ENCODE assay signal across 8 mouse cellular contexts in the genomic region with DNA sequence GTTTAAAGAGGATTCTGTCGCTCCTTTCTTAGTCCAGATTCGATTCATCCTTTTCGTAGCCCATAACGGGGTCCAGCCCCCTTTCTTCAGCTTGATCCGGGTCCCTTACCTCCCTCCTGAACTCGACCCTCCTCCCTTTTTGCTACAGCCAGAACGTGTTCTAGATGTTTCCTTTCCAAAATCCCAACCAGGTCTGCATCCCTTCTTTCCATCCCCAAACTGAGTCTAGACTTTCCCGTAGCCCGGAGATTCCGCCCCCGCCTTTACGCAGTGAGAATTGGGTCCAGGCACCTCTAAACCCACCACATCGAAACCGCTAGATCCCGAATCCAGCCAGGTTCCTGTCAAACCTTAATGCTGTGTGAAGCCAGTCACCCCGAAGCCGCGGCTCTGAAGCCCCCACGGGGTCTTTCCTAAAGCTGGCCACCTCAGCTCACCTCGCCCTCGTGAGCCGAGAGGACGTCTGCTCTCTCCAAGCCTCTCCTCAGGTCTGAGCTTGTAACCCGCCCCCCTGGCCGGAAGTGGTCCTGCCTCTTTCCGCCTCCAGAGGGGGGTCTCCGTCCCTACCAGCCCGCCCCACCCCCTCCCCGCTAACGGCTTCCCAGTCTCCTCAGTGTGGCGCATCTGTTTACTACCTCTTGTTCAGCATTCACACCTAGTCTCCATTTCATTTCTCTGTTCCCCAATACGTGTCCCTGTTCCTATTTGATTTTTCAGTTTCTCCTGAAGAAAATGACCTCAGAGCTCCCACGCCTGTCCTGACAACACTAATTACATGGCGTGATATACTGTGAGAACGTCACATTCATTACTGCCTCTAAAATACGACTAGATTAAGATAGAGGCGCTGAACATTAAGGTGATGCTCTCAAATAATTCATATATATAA. TPM values are rescaled to one million over a fixed set of nuclear protein-coding genes. Genes with fewer than 3 reads are reported as not detected.
DNase-seq lines count a peak whose midpoint lies in the region; ATAC-seq and TF ChIP-seq lines count a peak whose summit lies in the region.

A gene (minus strand): TSS at position 676 of the 889 bp plus-strand sequence.

- TF ChIP-seq EP300 in lung, postnatal 0 days (IDR thresholded peaks at IDR 0.05): no peak

- 15% methylated on average over 35 of the region's 37 CpGs for WGBS in lung, postnatal 0 days
- 21% methylated on average over 36 of the region's 37 CpGs for WGBS in heart, embryonic 16.5 days
- WGBS in midbrain, embryonic 16.5 days: 25% methylated on average over 36 of the region's 37 CpGs

- no peak for ATAC-seq in lung, postnatal 0 days
- peak; percentile 77 for ATAC-seq in heart, embryonic 16.5 days (replicated peaks; ENCODE audit: extremely low read depth, insufficient read depth, low FRiP score)
- ATAC-seq in midbrain, embryonic 16.5 days: peak; percentile 95

- intact Hi-C loops in left cerebral cortex, adult 2 months (cut with DNase I): loop anchor here (2.0 to 10.0 kb wide), 6 partner anchors 70 to 438 kb away; a partner anchor contains a TSS

- H3K4me3 ChIP-seq in lung, postnatal 0 days (ENCODE audit: low read depth, low read length): peak within 1 kb of the TSS; percentile 30
- peak within 1 kb of the TSS; percentile 64 for H3K4me3 ChIP-seq in heart, embryonic 16.5 days (ENCODE audit: low read length)
- peak within 1 kb of the TSS; percentile 55 for H3K4me3 ChIP-seq in left cerebral cortex, adult 2 months
- peak within 1 kb of the TSS; percentile 59 for H3K4me3 ChIP-seq in midbrain, embryonic 16.5 days (ENCODE audit: low read depth, low read length)

- no peak within 1 kb of the TSS for H3K27ac ChIP-seq in lung, postnatal 0 days (ENCODE audit: low read length)
- peak within 1 kb of the TSS; percentile 23 for H3K27ac ChIP-seq in heart, embryonic 16.5 days (ENCODE audit: low read length)
- peak within 1 kb of the TSS; percentile 86 for H3K27ac ChIP-seq in left cerebral cortex, adult 2 months
- peak within 1 kb of the TSS; percentile 83 for H3K27ac ChIP-seq in midbrain, embryonic 16.5 days (ENCODE audit: low read length)

- H3K27me3 ChIP-seq in lung, postnatal 0 days (replicated peaks; ENCODE audit: insufficient read depth, low read length): no peaks in the 10 kb centered on the region
- H3K27me3 ChIP-seq in heart, embryonic 16.5 days (ENCODE audit: control insufficient read depth, insufficient read depth, low read length): no peaks in the 10 kb centered on the region
- no peaks in the 10 kb centered on the region for H3K27me3 ChIP-seq in midbrain, embryonic 16.5 days (ENCODE audit: control insufficient read depth, insufficient read depth, low read depth, low read length)

- peak; percentile 12 for DNase-seq in lung, postnatal 0 days (ENCODE audit: low spot score)
- no peak for DNase-seq in lung, postnatal 25 days (ENCODE audit: low spot score)
- DNase-seq in embryo, embryonic 10 days (ENCODE audit: low spot score): peak; percentile 84
- peak; percentile 38 to 50 for DNase-seq in left cerebral cortex, adult 2 months (ENCODE audit: extremely low spot score in 1 of 2, low spot score in 2 of 2)
- DNase-seq in thymus, postnatal 4 days: peak; percentile 23
- DNase-seq in T-cell, adult 2 months (ENCODE audit: low spot score): no peak

- H3K36me3 ChIP-seq in lung, postnatal 0 days (ENCODE audit: insufficient read depth, low read length): no peaks in the 10 kb centered on the region
- H3K36me3 ChIP-seq in heart, embryonic 16.5 days (ENCODE audit: control insufficient read depth, insufficient read depth): 0 out of 2 replicates have a peak, but pooled peaks cover 2% of the 10 kb centered on the region
- peaks cover 5% of the 10 kb centered on the region for H3K36me3 ChIP-seq in midbrain, embryonic 16.5 days (ENCODE audit: control insufficient read depth, insufficient read depth, low read length)

- TF ChIP-seq CTCF in lung, postnatal 0 days (IDR thresholded peaks at IDR 0.05): 0 out of 2 replicates have a peak, but pooled peaks have one; percentile 8
- no peak; the same call in none of the 2 replicates for TF ChIP-seq CTCF in left cerebral cortex, adult 2 months (IDR thresholded peaks at IDR 0.05)

- H3K4me1 ChIP-seq in lung, postnatal 0 days (ENCODE audit: insufficient read depth, low read depth, low read length): no peaks in the 10 kb centered on the region
- no peaks in the 10 kb centered on the region for H3K4me1 ChIP-seq in heart, embryonic 16.5 days (ENCODE audit: control insufficient read depth, insufficient read depth, low read length)
- peaks cover 4% of the 10 kb centered on the region; the same call in 1 of the 2 replicates for H3K4me1 ChIP-seq in midbrain, embryonic 16.5 days (ENCODE audit: control insufficient read depth, insufficient read depth, low read length)

- H3K9ac ChIP-seq in lung, postnatal 0 days (replicated peaks; ENCODE audit: low read depth): no peak within 1 kb of the TSS
- H3K9ac ChIP-seq in heart, embryonic 16.5 days (ENCODE audit: low read length): peak within 1 kb of the TSS; percentile 69
- H3K9ac ChIP-seq in midbrain, embryonic 16.5 days (ENCODE audit: low read depth, low read length): peak within 1 kb of the TSS; percentile 72

- no peaks in the 10 kb centered on the region for H3K9me3 ChIP-seq in lung, postnatal 0 days (ENCODE audit: low read length)
- H3K9me3 ChIP-seq in heart, embryonic 16.5 days (replicated peaks; ENCODE audit: control insufficient read depth, low read length): no peaks in the 10 kb centered on the region
- H3K9me3 ChIP-seq in midbrain, embryonic 16.5 days (replicated peaks; ENCODE audit: control insufficient read depth, low read length, poor library complexity, severe bottlenecking): no peaks in the 10 kb centered on the region

- H3K4me2 ChIP-seq in lung, postnatal 0 days (replicated peaks; ENCODE audit: low read depth, low read length): peak within 1 kb of the TSS; percentile 58
- peak within 1 kb of the TSS; percentile 76 for H3K4me2 ChIP-seq in heart, embryonic 16.5 days (ENCODE audit: low read depth, low read length)
- H3K4me2 ChIP-seq in midbrain, embryonic 16.5 days (ENCODE audit: low read length): peak within 1 kb of the TSS; percentile 52

RNA-seq across cellular contexts. Expression of the gene that starts here (rescaled TPM):
- polyA plus RNA-seq in lung, postnatal 0 days (2015; fragmentation: Nextera tagmentation; extraction: Ambion mirVana): 2.2 and 2.9 TPM in 2 replicates
- 11.9 and 15.0 TPM in 2 replicates for polyA plus RNA-seq in heart, embryonic 16.5 days (2015; fragmentation: Nextera tagmentation; extraction: Ambion mirVana)
- 100 to 1,000 TPM; 156 to 158 TPM for total RNA-seq in left cerebral cortex, adult 2 months (2021)
- 100 and 102 TPM in 2 replicates for polyA plus RNA-seq in midbrain, embryonic 16.5 days (2015; fragmentation: Nextera tagmentation; extraction: Ambion mirVana)

Comparison
In these comparisons a context has a peak if more than half of its experiments do, and no peak if none do; other contexts are left out.
1. DNase-seq: peak in lung, postnatal 0 days (single experiment), embryo, embryonic 10 days (single experiment), left cerebral cortex, adult 2 months (2 of 2) and thymus, postnatal 4 days (single experiment); none in lung, postnatal 25 days (single experiment) and T-cell, adult 2 months (single experiment).
2. Peak in every context shown above with its lines, with median percentiles within 50 percentile points of each other: H3K4me2 ChIP-seq and H3K4me3 ChIP-seq.